Mouse (Mus musculus): ENCODE results near the gene Gstt3. TPM values are rescaled to one million over a fixed set of nuclear protein-coding genes. Genes with fewer than 3 reads are reported as not detected.

Gene Gstt3
- polyA plus RNA-seq, 1 experiment: 8.7 TPM

DNA sequence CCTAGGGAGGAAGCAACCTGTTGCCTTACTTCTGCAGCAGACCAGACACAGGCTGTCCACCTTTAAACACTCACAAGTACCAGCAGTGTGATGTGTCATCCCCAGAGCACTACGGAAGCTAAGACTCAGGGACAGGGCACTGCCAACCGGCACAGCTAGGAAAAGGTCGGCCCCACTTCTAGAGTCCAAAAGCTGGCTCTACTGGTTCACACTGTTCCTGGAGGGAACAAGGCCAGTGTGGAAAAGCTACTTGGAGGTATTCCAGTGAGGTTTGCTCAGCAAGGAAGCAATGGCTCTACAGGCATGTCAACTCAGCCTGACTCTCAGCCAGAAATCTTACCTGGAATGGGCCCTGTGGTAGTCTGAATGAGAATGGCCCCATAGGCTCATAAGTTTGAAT lies 40.3 kb downstream of the Gstt3 start:
- 10% methylated on average over 3 of the region's 3 CpGs for WGBS
- TF ChIP-seq POLR2A (IDR thresholded peaks at IDR 0.05; ENCODE audit: borderline replicate concordance, insufficient read depth, low read length) (no peak), CTCF (IDR thresholded peaks at IDR 0.05; ENCODE audit: borderline replicate concordance, insufficient read depth, low read depth, low read length) (no peak)
- Histone ChIP-seq H3K4me1 (ENCODE audit: control insufficient read depth, insufficient read depth, low read length) (peaks cover 25% of the 10 kb centered on the region), H3K27me3 (ENCODE audit: control insufficient read depth, insufficient read depth, low read length) (no peaks in the 10 kb centered on the region), H3K4me3 (replicated peaks; ENCODE audit: insufficient read depth, low read depth, low read length) (no peak overlapping the region), H3K27ac (ENCODE audit: insufficient read depth, low read length) (no peak overlapping the region)
- DNase-seq: peak; percentile 34 to 54

- TF ChIP-seq POLR2A (IDR thresholded peaks at IDR 0.05; ENCODE audit: borderline replicate concordance, insufficient read depth, low read length): no peak
- no peak for TF ChIP-seq CTCF (IDR thresholded peaks at IDR 0.05; ENCODE audit: borderline replicate concordance, insufficient read depth, low read depth, low read length)
- no peak for DNase-seq
- no peaks in the 10 kb centered on the region for H3K27me3 ChIP-seq (ENCODE audit: control insufficient read depth, insufficient read depth, low read length)
- no peaks in the 10 kb centered on the region for H3K4me1 ChIP-seq (ENCODE audit: control insufficient read depth, insufficient read depth, low read length)
- 85% methylated on average over 7 of the region's 7 CpGs for WGBS
- H3K4me3 ChIP-seq (replicated peaks; ENCODE audit: insufficient read depth, low read depth, low read length): no peak overlapping the region
- no peak overlapping the region for H3K27ac ChIP-seq (ENCODE audit: insufficient read depth, low read length)
Measured at GRCm38 (mm10) chr10:75725449-75725848, 55.8 kb downstream of the Gstt3 start.

Other genes starting within 250 kb of the Gstt3 start
- gene Lrrc75b, start 221.1 kb downstream of the Gstt3 start, polyA plus RNA-seq (2012; rRNA removed): 22.3 and 23.8 TPM in 2 replicates
- gene Ggt1, start 219.8 kb downstream of the Gstt3 start, polyA plus RNA-seq (2012; rRNA removed): 3.2 and 3.5 TPM in 2 replicates
- 4.0 and 6.2 TPM in 2 replicates for gene Ggt5, start 192.1 kb downstream of the Gstt3 start, polyA plus RNA-seq (2012; rRNA removed)
- 18.5 and 22.0 TPM in 2 replicates for gene Susd2, start 137.4 kb downstream of the Gstt3 start, polyA plus RNA-seq (2012; rRNA removed)
- gene Cabin1, start 17.1 kb downstream of the Gstt3 start, polyA plus RNA-seq (2012; rRNA removed): 48.6 and 62.2 TPM in 2 replicates
- gene Ddt, start 8.0 kb downstream of the Gstt3 start, polyA plus RNA-seq (2012; rRNA removed): 146 and 151 TPM in 2 replicates
- not detected in 2 replicates for gene Gm20441, start 460 bp downstream of the Gstt3 start, polyA plus RNA-seq (2012; rRNA removed)
- gene Gstt1, start 17.2 kb upstream of the Gstt3 start, polyA plus RNA-seq (2012; rRNA removed): 37.6 and 40.1 TPM in 2 replicates
- 0.14 TPM in 1 of 2 replicates, not detected in the other for gene Gstt4, start 41.1 kb upstream of the Gstt3 start, polyA plus RNA-seq (2012; rRNA removed)
- gene Gstt2, start 56.0 kb upstream of the Gstt3 start, polyA plus RNA-seq (2012; rRNA removed): 21.0 and 26.6 TPM in 2 replicates
- gene Mif, start 78.8 kb upstream of the Gstt3 start, polyA plus RNA-seq (2012; rRNA removed): 1,309 and 1,339 TPM in 2 replicates
- 3.4 TPM in 2 replicates for gene Derl3, start 112.0 kb upstream of the Gstt3 start, polyA plus RNA-seq (2012; rRNA removed)
- 78.5 and 82.1 TPM in 2 replicates for gene Smarcb1, start 140.2 kb upstream of the Gstt3 start, polyA plus RNA-seq (2012; rRNA removed)
- 567 and 609 TPM in 2 replicates for gene Chchd10, start 151.7 kb upstream of the Gstt3 start, polyA plus RNA-seq (2012; rRNA removed)
- 2.3 and 3.0 TPM in 2 replicates for gene Mmp11, start 155.1 kb upstream of the Gstt3 start, polyA plus RNA-seq (2012; rRNA removed)
- 0.54 and 0.70 TPM in 2 replicates for gene Gm867, start 159.3 kb upstream of the Gstt3 start, polyA plus RNA-seq (2012; rRNA removed)
- 0.21 and 1.00 TPM in 2 replicates for gene Vpreb3, start 161.6 kb upstream of the Gstt3 start, polyA plus RNA-seq (2012; rRNA removed)
- gene Gm5134, start 173.1 kb upstream of the Gstt3 start, polyA plus RNA-seq (2012; rRNA removed): 0.08 TPM in 1 of 2 replicates, not detected in the other